Mouse (Mus musculus): ENCODE data around the gene Ppp1r9b.
"Not testable (repeated sequence)": the region's sequence is repeated elsewhere in the genome, so short reads cannot be mapped to it uniquely, and the experiment has no call there.

Gene Ppp1r9b

DNA sequence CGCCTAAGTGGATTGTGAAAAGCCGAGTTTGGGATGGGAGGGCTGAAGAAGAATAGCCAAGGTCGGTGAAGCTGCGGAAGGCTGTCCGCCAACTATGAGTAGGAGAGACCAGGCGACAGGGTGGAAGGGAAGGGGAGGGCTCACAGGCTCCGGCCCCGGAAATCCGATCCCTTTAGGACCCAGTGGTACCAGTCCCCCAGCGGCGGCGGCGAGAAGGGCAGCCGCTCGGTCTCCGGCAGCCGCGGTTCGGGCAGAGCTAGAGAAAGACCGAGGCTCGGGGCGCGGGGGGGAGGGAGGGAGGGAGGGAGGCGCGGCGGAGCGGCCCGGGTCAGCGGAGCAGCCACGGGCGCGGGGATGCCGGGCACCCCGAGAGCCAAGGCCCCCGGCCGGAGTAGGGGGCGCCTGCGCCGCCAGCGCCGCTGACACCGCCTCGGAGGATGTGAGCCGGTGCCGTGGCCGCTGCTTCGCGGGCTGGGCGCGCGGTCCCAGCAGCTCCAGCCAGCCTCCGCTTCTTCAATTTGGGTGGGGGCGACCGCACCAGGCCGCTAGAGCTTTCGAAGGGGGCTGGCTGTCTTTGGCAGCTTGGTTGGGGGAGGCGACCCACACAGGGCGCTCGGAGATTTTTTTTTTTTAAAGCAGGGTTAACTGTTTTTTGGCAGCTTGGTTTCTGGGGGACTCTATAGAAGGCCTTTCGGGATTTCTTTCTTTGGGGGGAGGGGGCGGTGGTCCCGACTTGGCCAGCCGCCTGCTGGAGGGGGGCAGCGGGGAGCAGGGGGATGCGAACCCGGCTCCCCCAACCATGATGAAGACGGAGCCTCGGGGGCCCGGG lies at the start of gene Ppp1r9b:
Gene Ppp1r9b, plus strand, starts transcription at position 287 of the 829 bp plus-strand sequence.
- DNase-seq (ENCODE audit: low spot score) = peak; percentile 94

DNA sequence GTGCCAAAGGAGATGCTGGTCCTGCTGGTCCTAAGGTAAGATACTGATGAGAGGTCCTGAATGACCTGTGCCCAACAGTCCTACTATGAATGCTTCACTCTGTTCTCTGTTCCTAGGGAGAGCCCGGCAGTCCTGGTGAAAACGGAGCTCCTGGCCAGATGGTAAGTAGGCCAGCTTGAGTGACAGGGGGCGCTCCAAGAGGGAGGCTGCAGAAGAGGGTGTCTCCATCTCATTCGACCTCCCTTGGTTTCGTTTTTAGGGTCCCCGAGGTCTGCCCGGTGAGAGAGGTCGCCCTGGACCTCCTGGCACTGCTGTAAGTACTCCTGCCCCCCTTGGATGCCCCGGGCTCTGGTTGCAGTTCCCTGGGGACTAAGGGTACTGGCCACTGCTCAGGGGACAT lies 49.7 kb upstream of the Ppp1r9b start:
- DNase-seq (ENCODE audit: low spot score) = no peak

DNA sequence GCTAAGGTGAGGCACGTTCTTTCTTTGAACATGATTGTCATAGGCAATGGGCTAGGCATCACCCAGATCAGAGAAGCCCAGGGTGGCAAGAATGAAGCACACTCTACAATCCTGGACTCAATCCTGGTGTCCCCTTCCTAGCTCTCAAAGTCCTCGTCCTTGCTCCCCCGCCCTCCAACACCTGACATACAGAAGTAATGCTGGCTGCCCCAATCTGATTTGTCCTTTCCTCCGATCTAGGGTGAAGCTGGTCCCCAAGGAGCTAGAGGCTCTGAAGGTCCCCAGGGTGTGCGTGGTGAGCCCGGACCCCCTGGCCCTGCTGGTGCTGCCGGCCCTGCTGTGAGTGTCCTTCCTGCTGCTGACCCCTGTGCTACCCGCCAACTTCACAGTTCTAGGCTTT lies 49.1 kb upstream of the Ppp1r9b start:
- DNase-seq (ENCODE audit: low spot score) = no peak

DNA sequence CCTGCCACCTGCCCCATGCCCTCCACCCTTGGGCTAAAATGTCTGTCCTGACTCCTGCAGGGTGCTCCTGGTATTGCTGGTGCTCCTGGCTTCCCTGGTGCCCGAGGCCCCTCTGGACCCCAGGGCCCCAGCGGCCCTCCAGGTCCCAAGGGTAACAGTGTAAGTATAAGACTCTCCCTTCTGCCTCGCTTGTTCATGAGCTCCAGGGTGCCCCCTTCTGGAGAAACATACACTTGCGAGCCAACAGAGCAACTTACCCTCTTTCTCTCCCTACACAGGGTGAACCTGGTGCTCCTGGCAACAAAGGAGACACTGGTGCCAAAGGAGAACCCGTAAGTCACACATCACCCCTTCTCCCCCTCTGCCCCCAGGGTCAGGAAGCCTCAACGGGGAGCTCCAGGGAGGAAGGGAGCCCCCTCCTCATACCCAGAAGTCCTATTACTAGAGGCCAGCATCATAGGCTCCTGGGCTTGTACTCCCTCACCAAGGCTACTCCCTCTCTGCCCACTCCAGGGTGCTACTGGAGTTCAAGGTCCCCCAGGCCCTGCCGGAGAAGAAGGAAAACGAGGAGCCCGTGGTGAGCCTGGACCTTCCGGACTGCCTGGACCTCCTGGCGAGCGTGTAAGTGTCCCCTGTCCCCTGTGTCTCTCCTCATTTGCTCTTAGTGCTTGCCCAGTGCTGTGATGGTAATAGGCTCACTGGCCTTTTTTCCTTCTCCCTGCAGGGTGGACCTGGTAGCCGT lies 48.4 kb upstream of the Ppp1r9b start:
- DNase-seq (ENCODE audit: low spot score) = no peak

DNA sequence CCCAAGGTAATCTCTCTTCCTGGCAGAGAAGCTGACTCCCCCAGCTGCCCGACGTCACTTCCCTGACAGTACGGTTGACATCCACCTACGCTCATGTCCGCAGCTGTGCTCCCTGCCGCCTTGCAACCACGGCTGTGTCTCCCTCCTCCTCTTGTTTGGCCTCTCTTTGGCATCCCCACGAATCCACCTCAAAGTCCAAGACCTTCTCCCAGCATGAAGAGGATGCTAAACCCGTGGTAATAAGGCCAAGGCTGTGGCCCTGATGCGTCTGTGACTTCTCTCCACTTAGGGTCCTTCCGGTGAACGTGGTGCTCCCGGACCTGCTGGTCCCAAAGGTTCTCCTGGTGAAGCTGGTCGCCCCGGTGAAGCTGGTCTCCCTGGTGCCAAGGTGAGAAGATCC lies 47.8 kb upstream of the Ppp1r9b start:
- DNase-seq (ENCODE audit: low spot score) = no peak

DNA sequence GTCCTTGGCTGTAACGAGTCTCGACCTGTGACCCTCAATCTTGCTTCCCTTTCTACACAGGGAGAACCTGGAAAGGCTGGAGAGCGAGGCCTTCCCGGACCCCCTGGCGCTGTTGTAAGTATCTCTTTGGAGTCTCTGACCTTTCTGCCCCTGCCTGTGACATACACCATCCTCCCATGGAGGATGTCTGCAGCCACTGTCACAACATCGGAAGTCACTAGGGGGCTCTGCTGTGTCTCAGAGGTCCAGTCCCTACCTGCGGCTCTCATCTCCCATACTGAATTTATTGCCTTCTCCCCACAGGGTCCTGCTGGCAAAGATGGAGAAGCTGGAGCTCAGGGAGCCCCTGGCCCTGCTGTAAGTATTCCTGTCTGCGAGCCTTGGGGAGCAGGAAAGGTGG lies 46.5 kb upstream of the Ppp1r9b start:
- no peak for DNase-seq (ENCODE audit: low spot score)

DNA sequence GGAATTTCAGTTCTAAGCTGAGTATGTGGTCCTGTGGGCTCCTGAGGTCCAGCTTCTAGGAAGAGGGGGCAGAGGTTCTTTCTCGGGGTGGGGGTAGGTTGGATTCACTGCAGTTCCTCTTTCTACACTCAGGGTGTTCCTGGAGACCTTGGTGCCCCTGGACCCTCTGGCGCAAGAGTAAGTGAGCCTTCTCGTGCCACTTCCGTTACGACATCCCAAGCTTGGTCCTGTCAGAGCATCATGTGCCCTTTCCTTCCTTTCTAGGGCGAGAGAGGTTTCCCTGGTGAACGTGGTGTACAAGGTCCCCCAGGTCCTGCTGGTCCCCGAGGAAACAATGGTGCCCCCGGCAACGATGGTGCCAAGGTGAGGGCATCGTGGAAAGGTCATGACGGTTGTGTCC lies 45.6 kb upstream of the Ppp1r9b start:
- no peak for DNase-seq (ENCODE audit: low spot score)

DNA sequence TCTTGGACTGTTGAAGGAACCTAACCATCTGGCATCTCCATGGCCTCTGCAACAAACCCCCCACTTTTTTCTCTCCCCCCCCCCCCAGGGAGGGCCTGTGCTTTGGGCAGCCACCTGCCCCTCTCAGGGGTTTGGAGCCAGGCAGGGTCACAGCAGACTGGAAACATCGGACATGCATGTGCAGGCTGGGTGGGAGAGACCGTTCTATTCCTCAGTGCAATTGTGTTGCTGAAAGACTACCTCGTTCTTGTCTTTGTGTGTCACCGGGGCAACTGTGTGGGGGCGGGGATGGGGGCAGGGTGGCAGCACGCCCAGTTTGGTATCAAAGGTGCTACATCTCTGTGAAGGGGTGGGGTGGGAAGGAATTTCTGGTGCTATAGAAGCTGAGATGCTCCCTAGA lies 38.7 kb upstream of the Ppp1r9b start:
- no peak for DNase-seq (ENCODE audit: low spot score)

DNA sequence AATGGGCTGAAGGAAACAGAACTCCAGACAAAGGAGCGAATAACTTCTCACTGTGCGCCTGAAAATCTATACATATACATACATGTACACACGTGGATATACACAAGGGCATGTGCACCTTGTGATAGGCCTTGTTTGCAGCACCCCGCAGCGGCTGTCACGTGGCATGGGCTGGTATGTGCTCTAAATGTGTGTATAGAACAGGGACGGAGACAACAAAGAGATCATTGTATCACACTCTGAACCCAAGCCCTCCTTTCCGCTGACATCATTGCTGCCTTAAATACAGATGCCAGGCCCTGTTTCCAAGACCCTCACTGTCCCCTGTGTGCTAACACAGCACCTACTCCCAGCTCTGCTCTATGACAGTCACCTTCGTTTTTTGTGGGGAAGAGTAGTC lies 35.7 kb upstream of the Ppp1r9b start:
- no peak for DNase-seq (ENCODE audit: low spot score)

DNA sequence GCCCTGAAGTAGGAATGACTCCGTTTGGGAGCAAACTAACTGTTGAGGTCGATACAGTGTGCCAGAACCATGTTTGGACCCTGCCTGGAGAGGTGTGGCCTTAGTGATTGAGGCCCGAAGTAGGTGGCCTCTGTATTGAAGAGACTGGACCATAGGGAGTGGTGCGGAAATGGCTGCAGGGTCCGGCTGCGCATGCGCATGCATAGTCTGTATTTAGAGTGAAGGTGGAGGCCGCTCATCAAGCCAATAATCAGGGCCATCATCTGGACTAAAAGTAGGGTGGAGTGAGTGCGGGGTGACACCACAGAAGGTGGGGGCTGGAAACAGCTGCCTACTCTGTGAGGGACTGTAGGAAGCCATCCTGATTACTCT lies 33.2 kb upstream of the Ppp1r9b start:
- no peak for DNase-seq (ENCODE audit: low spot score)

DNA sequence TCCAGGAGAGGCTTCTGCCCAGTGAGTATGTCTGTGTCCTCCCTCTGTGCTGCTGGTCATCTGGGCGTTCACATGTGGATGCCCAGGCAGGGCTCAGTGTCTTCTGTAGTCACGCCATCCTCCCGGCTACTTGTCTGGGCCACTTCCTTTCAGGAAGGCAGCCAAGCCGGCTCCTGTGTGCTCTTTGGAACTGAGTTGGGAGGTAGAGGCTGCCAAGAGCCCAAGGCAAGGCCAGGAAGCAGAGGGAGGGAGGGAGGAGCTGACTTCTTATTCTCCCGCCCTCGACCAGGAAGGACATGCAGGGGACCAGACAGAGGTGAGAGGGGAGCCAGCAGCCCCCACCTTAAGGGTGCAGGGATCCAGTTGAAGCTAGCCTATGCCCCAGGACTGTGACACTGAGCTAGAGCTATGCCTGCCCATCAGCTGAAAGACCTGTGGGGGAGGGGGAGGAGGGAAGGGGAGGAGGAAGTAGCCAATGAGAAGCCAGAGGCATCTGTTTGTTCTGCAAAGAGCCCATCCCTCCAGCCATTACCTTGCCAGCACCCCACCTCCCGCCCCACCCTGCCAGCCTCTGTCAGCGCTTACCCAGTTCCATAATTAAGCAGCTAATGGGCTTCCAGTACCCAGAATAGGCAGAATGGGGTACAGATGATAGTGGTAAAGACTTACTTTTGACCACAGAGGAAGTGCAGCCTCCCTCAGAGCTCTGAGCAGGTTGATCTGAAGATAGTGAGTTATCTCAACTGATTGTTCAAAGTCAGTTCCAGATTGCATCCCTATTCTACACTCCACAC lies 32.6 kb upstream of the Ppp1r9b start:
- peak; percentile 82 for DNase-seq (ENCODE audit: low spot score)

DNA sequence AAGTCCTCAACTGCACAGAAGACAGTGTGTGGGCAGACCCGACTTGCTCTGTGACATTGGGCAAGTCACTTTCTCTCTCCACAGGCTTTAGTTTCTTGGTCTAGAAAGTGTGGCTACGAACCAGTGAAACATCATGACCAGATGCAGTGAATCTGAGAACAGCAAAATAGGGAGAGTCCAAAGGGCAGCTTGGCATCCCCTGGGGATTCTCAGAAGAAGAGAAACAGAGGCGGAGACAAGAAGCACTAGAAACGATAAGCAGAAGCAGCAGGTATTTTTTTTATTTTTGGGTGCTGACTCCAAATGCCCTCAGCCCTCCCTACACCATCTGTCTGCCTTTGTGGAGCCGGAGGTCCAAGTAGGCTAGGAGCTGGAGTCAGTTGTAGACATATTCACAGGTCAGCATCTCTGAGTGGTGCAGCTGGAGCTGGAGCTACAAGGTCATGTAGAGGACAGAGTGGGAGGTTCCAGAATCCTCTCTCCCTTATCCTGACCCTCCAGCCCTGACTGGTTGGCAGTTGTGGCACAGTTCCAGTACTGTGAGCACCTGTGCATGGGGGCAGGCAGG lies 28.2 kb upstream of the Ppp1r9b start:
- no peak for DNase-seq (ENCODE audit: low spot score)

DNA sequence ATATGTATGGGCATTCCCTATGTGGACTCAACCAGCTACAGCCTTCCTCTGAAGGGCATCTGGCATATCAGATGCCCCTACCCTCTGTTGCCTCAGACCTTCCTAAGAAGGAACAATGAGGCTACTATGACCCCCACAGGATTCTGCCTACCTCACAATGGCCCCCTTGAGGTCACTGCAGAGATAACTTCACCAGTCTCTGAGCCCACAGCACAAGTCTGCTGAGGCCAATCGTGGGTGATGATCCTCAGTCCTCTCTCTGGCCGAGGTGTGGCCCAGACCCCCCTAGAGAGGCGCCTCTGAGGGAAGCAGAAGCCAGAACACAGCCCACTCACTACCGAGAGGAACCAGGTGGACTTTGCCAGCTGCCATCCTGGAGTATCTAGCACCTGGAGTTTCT lies 23.4 kb upstream of the Ppp1r9b start, which contains the start of gene Hils1:
Gene Hils1, plus strand, starts transcription at position 175 of the 400 bp plus-strand sequence.
- no peak for DNase-seq (ENCODE audit: low spot score)

DNA sequence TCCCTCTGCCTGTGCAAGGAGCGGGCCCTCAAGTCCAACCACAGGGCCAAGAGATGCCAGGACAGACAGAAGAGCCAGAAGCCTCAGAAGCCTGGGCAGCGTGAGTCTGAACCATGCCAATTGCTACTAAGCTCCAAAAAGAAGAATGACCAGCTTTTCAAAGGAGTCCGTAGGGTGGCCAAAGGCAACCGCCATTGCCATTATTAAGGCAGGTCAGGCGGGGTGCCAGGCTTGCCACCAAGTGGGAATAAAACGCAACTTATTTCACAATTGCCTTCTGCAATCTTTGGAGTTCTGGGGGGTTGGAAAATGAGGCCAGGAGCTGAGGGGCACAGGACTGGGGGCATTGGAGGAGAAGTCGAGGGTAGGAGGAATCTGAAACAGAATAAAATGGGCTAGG lies 22.6 kb upstream of the Ppp1r9b start:
- no peak for DNase-seq (ENCODE audit: low spot score)

DNA sequence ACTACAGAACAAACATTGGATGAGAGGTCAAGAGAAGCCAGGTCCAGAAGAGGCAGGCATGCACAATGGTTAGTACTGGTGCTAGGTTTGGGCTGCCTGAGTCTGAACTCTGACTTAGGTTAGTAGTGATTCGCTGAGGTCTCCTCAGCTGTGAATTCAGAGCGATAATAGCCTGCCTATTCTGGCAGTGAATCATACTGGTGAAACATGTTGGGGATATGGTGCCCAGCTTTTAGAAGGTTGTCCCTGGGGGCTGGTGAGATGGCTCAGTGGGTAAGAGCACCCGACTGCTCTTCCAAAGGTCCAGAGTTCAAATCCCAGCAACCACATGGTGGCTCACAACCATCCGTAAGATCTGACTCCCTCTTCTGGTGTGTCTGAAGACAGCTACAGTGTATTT lies 21.1 kb upstream of the Ppp1r9b start:
- not testable (repeated sequence) for DNase-seq (ENCODE audit: low spot score)

DNA sequence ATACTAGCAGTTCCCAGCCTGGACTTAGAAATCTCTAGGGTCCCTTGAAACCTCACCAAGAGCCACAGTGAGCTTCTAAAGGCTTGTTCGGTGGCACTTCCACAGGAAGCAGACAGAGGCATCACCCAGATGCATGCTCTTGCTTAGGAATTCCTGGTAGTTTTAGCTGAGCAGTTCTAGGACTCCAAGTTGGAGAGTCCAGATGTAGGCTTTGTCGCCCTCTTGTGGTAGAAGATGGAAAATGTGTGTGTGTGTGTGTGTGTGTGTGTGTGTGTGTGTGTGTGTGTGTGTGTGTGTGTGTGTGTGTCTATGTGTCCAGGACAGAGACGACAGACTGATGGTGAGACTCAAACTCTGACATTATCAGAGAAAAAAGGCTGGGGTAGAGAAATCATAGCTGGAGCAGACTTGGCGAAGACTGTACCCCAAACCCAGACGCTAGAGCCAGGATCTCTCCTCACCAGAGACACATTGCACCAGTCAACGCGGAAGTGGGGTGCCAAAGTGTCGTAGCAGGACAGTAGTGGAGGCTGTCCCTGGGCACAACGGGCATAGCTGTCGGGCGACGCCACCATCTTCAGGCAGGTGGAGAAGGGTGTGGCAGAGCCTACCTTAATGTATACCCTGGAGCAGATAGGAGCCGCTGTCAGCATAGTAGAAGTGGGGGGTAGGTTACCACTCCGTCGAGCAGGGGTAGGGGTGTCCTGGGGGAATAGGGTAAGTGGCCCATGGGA lies 20.5 kb upstream of the Ppp1r9b start:
- DNase-seq (ENCODE audit: low spot score) = peak; percentile 74

DNA sequence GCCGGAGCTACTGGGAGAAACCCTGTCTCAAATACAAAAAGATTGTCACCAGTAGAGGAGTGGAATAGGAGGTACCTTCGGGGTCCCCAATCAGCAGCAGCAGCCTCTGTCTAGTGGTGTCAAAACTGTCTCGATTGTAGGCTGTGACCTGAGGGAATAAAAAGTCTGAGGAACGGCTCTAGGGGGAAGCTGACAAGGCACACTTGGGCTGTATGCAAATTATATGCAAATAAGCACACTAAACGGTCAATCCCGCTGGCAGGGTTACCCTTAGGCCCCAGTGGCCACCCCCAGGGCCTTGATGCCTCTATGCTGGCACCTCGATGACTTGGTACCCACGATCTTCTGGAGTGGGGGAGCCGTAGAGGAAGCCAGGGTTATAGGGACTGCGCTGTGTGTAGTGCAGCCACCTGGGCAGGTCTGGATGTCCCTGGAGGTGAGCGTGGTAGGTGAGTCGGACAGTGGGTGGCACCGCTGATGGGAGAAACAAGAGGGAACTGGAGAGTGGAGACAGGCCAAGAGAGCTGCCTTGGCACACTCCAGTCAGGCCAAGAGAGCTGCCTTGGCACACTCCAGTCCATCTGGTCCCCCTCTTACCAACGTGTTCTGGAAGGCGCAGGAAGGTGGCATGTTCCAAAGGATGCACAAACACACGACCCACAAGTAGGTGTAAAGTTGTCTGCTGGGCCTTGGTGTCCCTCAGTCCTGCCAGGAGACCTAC lies 18.8 kb upstream of the Ppp1r9b start:
- no peak for DNase-seq (ENCODE audit: low spot score)

DNA sequence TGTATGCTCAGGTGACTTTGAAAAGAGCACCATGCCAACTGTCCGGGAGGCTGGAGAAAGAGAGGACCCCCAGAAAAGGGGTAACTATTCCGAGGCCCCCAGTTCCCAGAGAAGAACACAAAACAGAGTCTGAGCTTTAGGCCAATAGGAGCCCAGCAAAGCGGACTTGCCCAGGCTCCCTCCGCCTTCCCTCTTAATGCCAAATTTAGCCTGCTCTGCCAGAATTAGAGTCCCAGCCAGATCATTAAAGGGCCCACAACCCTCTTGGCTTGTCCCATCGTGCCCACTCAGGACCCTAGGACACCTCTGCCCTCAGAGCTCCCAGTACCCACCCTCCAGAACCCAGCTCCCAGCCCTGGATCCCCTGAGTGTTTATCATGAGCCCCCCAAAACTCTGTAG lies 17.9 kb upstream of the Ppp1r9b start:
- DNase-seq (ENCODE audit: low spot score) = no peak

DNA sequence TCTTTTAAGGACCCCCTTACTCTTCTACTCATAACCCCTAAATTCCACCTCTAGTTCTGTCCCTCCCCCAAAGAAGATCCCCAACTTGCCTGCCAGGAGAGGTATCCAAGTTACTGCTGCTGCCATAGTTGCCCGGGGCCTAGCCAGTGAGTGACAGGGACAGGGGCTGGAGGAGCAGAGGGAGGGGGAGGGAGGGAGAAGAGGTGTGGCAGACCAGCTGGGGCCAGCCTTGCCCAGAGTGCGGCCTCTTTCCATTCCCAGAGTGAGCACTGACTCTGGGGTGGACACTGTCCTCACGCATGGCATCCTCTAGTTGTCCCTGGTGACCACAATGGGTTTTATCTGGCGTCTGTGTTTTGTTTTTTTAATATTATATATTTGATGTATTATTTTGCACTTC lies 17.5 kb upstream of the Ppp1r9b start:
- DNase-seq (ENCODE audit: low spot score) = no peak

DNA sequence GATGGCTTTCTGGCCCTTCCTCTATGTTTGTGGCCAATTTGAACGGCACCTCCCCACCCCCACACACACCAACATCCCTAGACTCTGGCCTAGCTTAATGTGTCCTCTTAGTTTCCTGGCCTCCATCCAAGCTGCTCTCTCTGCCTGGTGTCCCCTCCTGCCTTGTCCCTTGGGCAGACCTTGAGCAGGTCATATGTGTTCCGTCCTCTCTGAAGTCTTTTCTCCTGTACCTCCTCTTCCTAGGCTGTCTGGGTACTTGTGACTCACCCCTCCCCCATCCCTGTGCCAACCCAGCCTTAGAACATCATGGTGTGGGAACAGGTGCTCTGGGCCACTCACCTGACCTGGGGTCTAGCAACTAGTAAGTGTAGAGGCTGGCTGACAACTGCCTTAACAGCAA lies 15.9 kb upstream of the Ppp1r9b start:
- no peak for DNase-seq (ENCODE audit: low spot score)

DNA sequence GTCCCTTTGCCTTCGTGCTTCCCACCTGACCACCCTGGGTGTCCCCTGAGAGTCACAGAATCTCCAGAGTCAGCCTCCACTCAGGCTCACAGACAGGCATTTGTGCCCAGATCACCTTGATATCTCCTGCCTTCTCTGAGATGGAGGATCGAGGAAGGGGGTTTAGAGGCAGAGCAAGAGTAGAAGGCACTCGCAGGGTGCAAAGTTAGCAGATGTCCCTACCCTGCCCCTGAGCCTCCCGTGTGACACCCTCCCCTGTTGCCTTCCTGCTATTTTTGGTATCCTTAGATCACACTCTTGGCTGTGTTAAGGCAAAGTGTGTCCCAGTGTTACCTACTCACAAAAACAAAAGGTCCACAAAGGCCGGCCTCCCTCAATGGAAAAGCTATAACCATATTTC lies 14.6 kb upstream of the Ppp1r9b start, which contains the start of gene Sgca:
Gene Sgca, minus strand, starts transcription at position 129 of the 400 bp plus-strand sequence.
- DNase-seq (ENCODE audit: low spot score) = no peak
